Mouse (Mus musculus) intestine, postnatal 0 days (tissue): ENCODE measurements at regions not wholly inside any gene's neighbourhood (a gene's known extent, or its start where the extent isn't known, plus 50 kb on each side); places are given as distances from the start of the nearest gene placed in this dataset.

Source experiments
- ATAC-seq: fragments of 200-750 bp; cut with Nextera tagmentation; 2 replicates; pipeline ENCODE4 v1.8.0; 2017; ENCODE audit warnings: mild to moderate bottlenecking, moderate TSS enrichment, moderate library complexity
- H3K27ac ChIP-seq: fragments of 300-500 bp; sonication (generic); 2 replicates; pipeline ENCODE4 v1.5.1; 2014; ENCODE audit warnings: mild to moderate bottlenecking, low read depth, low read length, moderate library complexity
- H3K27me3 ChIP-seq: fragments of 300-500 bp; sonication (generic); replicated peaks from 2 replicates; pipeline ENCODE4 v1.6.1; 2014; ENCODE audit warnings: low read length, mixed read lengths; ENCODE audit not compliant: control insufficient read depth, insufficient read depth
- H3K36me3 ChIP-seq: fragments of 300-500 bp; sonication (generic); 2 replicates; pipeline ENCODE4 v1.6.1; 2014; ENCODE audit warnings: mild to moderate bottlenecking, moderate library complexity; ENCODE audit not compliant: control insufficient read depth, insufficient read depth
- H3K4me1 ChIP-seq: fragments of 300-500 bp; sonication (generic); replicated peaks from 2 replicates; pipeline ENCODE4 v1.6.1; 2014; ENCODE audit warnings: antibody characterized with exemption, low read length, mixed read lengths; ENCODE audit not compliant: control insufficient read depth, insufficient read depth
- H3K4me2 ChIP-seq: fragments of 300-500 bp; sonication (generic); replicated peaks from 2 replicates; pipeline ENCODE4 v1.6.1; 2014; ENCODE audit warnings: low read depth, mild to moderate bottlenecking, moderate library complexity
- H3K4me3 ChIP-seq: fragments of 300-500 bp; sonication (generic); 2 replicates; pipeline ENCODE4 v1.5.1; 2014; ENCODE audit warnings: low read depth, low read length
- H3K9ac ChIP-seq: fragments of 300-500 bp; sonication (generic); 2 replicates; pipeline ENCODE4 v1.6.1; 2014; ENCODE audit warnings: mild to moderate bottlenecking, low read depth, low read length
- H3K9me3 ChIP-seq: fragments of 300-500 bp; sonication (generic); 2 replicates; pipeline ENCODE4 v1.6.1; 2016; ENCODE audit warnings: mixed run types; ENCODE audit not compliant: control insufficient read depth
- CTCF ChIP-seq: sonication (generic); IDR thresholded peaks from 2 replicates; pipeline ENCODE4 v1.5.1; 2016; ENCODE audit warnings: low read depth, mild to moderate bottlenecking, control low read depth, antibody characterized with exemption, moderate library complexity
- WGBS: fragments of 180-500 bp; shearing (Covaris S2); extraction: QIAGEN DNeasy Blood & Tissue Kit; methylation state at CpG from one replicate; pipeline ENCODE4 v1.1.7; 2014; 5-methylcytosine and 5-hydroxymethylcytosine counted together

- no peaks in the 10 kb centered on the region for H3K36me3 ChIP-seq
- WGBS: 78% methylated on average over 4 of the region's 4 CpGs
These were observed 61.3 kb upstream of the Map1b start for GRCm38 (mm10) chr13:99577686-99578085.

GRCm38 (mm10) chr13:99573021-99573420 lies 56.7 kb upstream of the Map1b start:
- Histone ChIP-seq H3K4me2 (no peak overlapping the region), H3K27ac (no peak overlapping the region), H3K36me3 (no peaks in the 10 kb centered on the region), H3K27me3 (no peaks in the 10 kb centered on the region), H3K9ac (no peak overlapping the region), H3K4me3 (no peak overlapping the region), H3K4me1 (no peaks in the 10 kb centered on the region), H3K9me3 (no peaks in the 10 kb centered on the region)
- TF ChIP-seq CTCF: no peak
- WGBS: 83% methylated on average over 7 of the region's 7 CpGs
- ATAC-seq: no peak

More at GRCm38 (mm10) chr13:99577686-99578085, 61.3 kb upstream of the Map1b start:
- Histone ChIP-seq H3K9me3 (0 out of 2 replicates have a peak, but pooled peaks cover 3% of the 10 kb centered on the region), H3K9ac (no peak overlapping the region), H3K4me1 (no peaks in the 10 kb centered on the region), H3K27me3 (no peaks in the 10 kb centered on the region), H3K4me3 (no peak overlapping the region), H3K4me2 (no peak overlapping the region), H3K27ac (no peak overlapping the region)
- no peak for TF ChIP-seq CTCF
- ATAC-seq: no peak

- no peaks in the 10 kb centered on the region for H3K9me3 ChIP-seq
- no peak for TF ChIP-seq CTCF
- no peak overlapping the region for H3K4me3 ChIP-seq
- 86% methylated on average over 5 of the region's 5 CpGs for WGBS
- H3K4me2 ChIP-seq: no peak overlapping the region
- no peak overlapping the region for H3K9ac ChIP-seq
- no peak for ATAC-seq
- no peaks in the 10 kb centered on the region for H3K4me1 ChIP-seq
- H3K27ac ChIP-seq: no peak overlapping the region
- H3K36me3 ChIP-seq: no peaks in the 10 kb centered on the region
- no peaks in the 10 kb centered on the region for H3K27me3 ChIP-seq
These were observed 56.0 kb upstream of the Map1b start for GRCm38 (mm10) chr13:99572381-99572780.
